Mouse (Mus musculus) ovary, adult 18-20 months (tissue): Measurements from ENCODE around the gene Ppp1r12c.

Experiments
- DNase-seq: peaks from one replicate; pipeline ENCODE4 v3.0.0; 2022; ENCODE audit warnings: low spot score, mixed read lengths

The Ppp1r12c gene

GRCm38 (mm10) chr7:4431548-4431947 lies 69.9 kb downstream of the Ppp1r12c start:
- no peak for DNase-seq
